Mouse (Mus musculus) liver, embryonic 12.5 days (tissue): ENCODE results near the gene Slc7a5. TPM values are rescaled to one million over a fixed set of nuclear protein-coding genes. Genes with fewer than 3 reads are reported as not detected.

Experiments
- ATAC-seq: fragments of 200-750 bp; cut with Nextera tagmentation; 2 replicates; pipeline ENCODE4 v1.8.0; 2017; ENCODE audit warnings: moderate number of reproducible peaks, mild to moderate bottlenecking, moderate library complexity
- H3K27ac ChIP-seq: fragments of 300-500 bp; sonication (generic); 2 replicates; pipeline ENCODE4 v1.5.1; 2016; ENCODE audit warnings: mild to moderate bottlenecking
- H3K27me3 ChIP-seq: fragments of 300-500 bp; sonication (generic); replicated peaks from 2 replicates; pipeline ENCODE4 v1.6.1; 2016; ENCODE audit warnings: mild to moderate bottlenecking, moderate library complexity
- H3K36me3 ChIP-seq: fragments of 300-500 bp; sonication (generic); 2 replicates; pipeline ENCODE4 v1.6.1; 2016; ENCODE audit warnings: mild to moderate bottlenecking, moderate library complexity
- H3K4me1 ChIP-seq: fragments of 300-500 bp; sonication (generic); 2 replicates; pipeline ENCODE4 v1.6.1; 2016
- H3K4me2 ChIP-seq: fragments of 300-500 bp; sonication (generic); 2 replicates; pipeline ENCODE4 v1.6.1; 2016; ENCODE audit warnings: mild to moderate bottlenecking, moderate library complexity
- H3K4me3 ChIP-seq: fragments of 300-500 bp; sonication (generic); 2 replicates; pipeline ENCODE4 v1.5.1; 2016; ENCODE audit warnings: mild to moderate bottlenecking, moderate library complexity
- H3K9ac ChIP-seq: fragments of 300-500 bp; sonication (generic); 2 replicates; pipeline ENCODE4 v1.6.1; 2016; ENCODE audit warnings: mild to moderate bottlenecking, moderate library complexity
- H3K9me3 ChIP-seq: fragments of 300-500 bp; sonication (generic); replicated peaks from 2 replicates; pipeline ENCODE4 v1.6.1; 2016; ENCODE audit warnings: mild to moderate bottlenecking, moderate library complexity
- WGBS: fragments of 180-500 bp; shearing (Covaris S2); methylation state at CpG from one replicate; pipeline ENCODE4 v1.1.7; 2016; ENCODE audit not compliant: insufficient replicate concordance; 5-methylcytosine and 5-hydroxymethylcytosine counted together
- polyA plus RNA-seq: library from polyadenylated mRNA; unstranded; fragments of >200 nt; fragmentation: Nextera tagmentation; extraction: Ambion mirVana; gene quantifications from 2 replicates; pipeline ENCODE4 v1.2.1, GENCODE M21; 2016

Slc7a5 gene
- polyA plus RNA-seq, 1 experiment from 2014 or later = 52.6 TPM

DNA sequence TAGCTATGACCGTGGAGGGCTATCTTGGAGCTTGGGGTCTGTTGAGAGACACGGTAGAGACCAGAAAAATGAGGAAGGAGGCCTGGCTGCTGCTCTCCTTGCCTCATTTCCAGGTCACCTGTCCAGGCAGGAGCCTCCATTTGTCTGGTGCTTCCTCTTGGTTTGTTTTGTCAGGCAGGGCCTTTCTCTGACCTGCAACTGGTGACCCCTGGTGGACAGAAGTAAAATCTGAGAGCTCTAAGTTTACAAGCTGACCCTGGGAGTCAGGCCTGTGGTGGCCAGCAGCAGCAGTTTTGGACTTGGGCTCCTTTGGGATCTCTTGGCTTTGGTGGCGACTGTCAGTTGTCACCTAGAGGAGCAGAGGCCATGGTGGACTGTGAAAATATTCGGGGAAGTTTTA, 27.0 kb upstream of the Slc7a5 start:
- 29% methylated on average over 4 of the region's 4 CpGs for WGBS
- Histone ChIP-seq H3K4me3 (no peak overlapping the region), H3K27me3 (peaks cover 10% of the 10 kb centered on the region; the same call in 1 of the 2 replicates), H3K4me2 (no peak overlapping the region), H3K9me3 (no peaks in the 10 kb centered on the region), H3K36me3 (no peaks in the 10 kb centered on the region), H3K27ac (no peak overlapping the region), H3K4me1 (0 out of 2 replicates have a peak, but pooled peaks cover 3% of the 10 kb centered on the region), H3K9ac (no peak overlapping the region)
- no peak for ATAC-seq

GRCm38 (mm10) chr8:121932668-121933520, 25.4 kb upstream of the Slc7a5 start:
- ATAC-seq = no peak
- Histone ChIP-seq H3K27ac (no peak overlapping the region), H3K36me3 (no peaks in the 10 kb centered on the region), H3K9me3 (no peaks in the 10 kb centered on the region), H3K27me3 (peaks cover 7% of the 10 kb centered on the region; the same call in 1 of the 2 replicates), H3K4me2 (no peak overlapping the region), H3K9ac (no peak overlapping the region), H3K4me1 (0 out of 2 replicates have a peak, but pooled peaks cover 3% of the 10 kb centered on the region), H3K4me3 (no peak overlapping the region)
- 70% methylated on average over 14 of the region's 14 CpGs for WGBS

DNA sequence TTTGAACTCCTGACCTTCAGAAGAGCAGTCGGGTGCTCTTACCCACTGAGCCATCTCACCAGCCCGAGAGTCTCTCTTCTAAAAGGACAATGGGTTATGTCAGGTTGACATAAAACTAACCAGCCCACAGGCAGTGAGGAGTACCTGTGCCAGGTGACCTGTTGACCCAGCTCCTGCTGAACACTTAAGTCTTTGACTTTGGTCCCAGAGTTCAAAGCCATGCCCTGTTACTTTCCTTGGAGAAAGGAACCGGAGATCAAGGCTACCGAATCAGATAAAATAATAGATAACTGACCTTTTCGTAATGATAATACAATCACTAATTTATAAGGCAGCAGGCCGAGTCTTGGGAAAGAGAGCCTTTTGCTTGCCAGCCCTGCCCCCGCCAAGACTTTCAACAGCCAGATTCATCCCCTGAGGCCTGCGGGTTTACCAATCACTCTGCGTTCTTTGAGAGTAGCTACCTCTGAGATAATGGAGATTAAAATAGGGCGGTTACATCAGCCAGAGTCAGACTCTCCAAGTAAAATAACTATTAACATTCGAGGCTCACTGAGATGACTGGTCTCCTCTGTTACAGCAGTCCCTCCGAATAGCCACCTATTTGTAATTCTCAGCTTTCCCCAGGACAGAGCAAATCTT, 24.7 kb upstream of the Slc7a5 start:
- no peak overlapping the region for H3K27ac ChIP-seq
- WGBS = 68% methylated on average over 12 of the region's 12 CpGs
- 0 out of 2 replicates have a peak, but pooled peaks cover 3% of the 10 kb centered on the region for H3K4me1 ChIP-seq
- no peak overlapping the region for H3K4me3 ChIP-seq
- no peak overlapping the region for H3K4me2 ChIP-seq
- H3K36me3 ChIP-seq = no peaks in the 10 kb centered on the region
- ATAC-seq = no peak
- H3K27me3 ChIP-seq = peaks cover 7% of the 10 kb centered on the region; the same call in 1 of the 2 replicates
- no peaks in the 10 kb centered on the region for H3K9me3 ChIP-seq
- no peak overlapping the region for H3K9ac ChIP-seq

DNA sequence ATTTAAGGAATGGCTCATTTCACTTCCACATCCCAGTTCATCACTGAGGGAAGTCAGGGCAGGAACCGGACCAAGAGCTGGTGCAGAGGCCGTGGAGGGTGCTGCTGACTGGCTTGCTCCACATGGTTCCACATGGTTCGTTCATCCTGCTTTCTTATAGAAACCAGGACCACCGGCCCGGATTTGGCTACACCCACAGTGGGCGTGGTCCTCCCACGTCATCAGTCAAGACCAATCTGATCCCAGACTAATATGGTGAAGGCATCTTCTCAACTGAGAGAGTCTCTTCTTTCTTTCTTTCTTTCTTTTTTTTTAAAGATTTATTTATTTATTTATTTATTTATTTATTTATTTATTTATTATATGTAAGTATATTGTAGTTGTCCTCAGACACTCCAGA, 24.1 kb upstream of the Slc7a5 start:
- Histone ChIP-seq H3K36me3 (no peaks in the 10 kb centered on the region), H3K27me3 (peaks cover 4% of the 10 kb centered on the region; the same call in 1 of the 2 replicates), H3K4me2 (no peak overlapping the region), H3K9me3 (no peaks in the 10 kb centered on the region), H3K27ac (no peak overlapping the region), H3K9ac (no peak overlapping the region), H3K4me3 (no peak overlapping the region), H3K4me1 (0 out of 2 replicates have a peak, but pooled peaks cover 3% of the 10 kb centered on the region)
- no peak for ATAC-seq
- 68% methylated on average over 7 of the region's 7 CpGs for WGBS

GRCm38 (mm10) chr8:121930047-121930446, 22.6 kb upstream of the Slc7a5 start:
- Histone ChIP-seq H3K27ac (no peak overlapping the region), H3K4me2 (no peak overlapping the region), H3K9me3 (no peaks in the 10 kb centered on the region), H3K9ac (no peak overlapping the region), H3K36me3 (no peaks in the 10 kb centered on the region), H3K4me3 (no peak overlapping the region), H3K27me3 (no peaks in the 10 kb centered on the region), H3K4me1 (0 out of 2 replicates have a peak, but pooled peaks cover 3% of the 10 kb centered on the region)
- 56% methylated on average over 4 of the region's 4 CpGs for WGBS
- no peak for ATAC-seq

DNA sequence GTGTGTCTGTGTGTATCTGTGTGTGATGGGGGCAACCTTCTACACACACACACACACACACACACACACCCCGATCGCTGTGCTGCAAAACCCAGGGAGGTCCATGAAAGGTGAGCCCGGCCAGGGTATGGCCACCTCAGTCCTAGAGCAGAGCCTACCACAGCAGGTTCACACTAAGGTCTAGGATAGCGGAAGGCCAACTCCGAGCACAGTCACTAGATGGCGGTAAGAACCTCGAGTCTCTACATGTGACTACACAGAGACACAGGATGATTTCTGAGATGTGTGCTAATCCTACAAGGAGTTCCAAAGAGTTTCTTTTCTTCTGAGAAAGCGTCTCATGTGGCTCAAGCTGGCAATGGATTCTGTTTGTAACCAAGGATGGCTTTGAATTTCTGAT, 19.8 kb upstream of the Slc7a5 start:
- 28% methylated on average over 8 of the region's 8 CpGs for WGBS
- H3K4me2 ChIP-seq = no peak overlapping the region

DNA sequence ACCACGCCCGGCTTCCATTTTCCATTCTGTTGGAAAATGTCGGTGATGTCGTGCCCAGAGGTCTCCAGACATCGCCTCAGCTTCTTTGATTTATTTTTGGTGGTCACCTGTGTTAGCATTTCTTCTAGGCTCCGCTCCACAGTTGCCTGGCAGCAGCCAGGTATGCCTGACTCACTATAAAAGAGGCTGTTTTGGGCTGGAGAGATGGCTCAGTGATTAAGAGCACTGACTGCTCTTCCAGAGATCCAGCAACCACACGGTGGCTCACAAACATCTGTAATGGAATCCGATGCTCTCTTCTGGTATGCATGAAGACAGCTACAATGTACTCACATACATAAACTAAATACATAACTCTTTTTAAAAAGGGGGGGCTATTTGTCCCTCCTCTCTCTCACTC, 18.8 kb upstream of the Slc7a5 start:
- Histone ChIP-seq H3K9me3 (no peaks in the 10 kb centered on the region), H3K36me3 (no peaks in the 10 kb centered on the region), H3K27me3 (no peaks in the 10 kb centered on the region), H3K27ac (no peak overlapping the region), H3K4me3 (no peak overlapping the region), H3K9ac (no peak overlapping the region), H3K4me2 (no peak overlapping the region), H3K4me1 (no peaks in the 10 kb centered on the region)
- WGBS = 41% methylated on average over 8 of the region's 8 CpGs
- ATAC-seq = no peak

More for the DNA sequence above, 19.8 kb upstream of the Slc7a5 start:
- no peaks in the 10 kb centered on the region for H3K27me3 ChIP-seq
- no peak overlapping the region for H3K4me3 ChIP-seq
- H3K9me3 ChIP-seq = no peaks in the 10 kb centered on the region
- H3K27ac ChIP-seq = no peak overlapping the region
- no peaks in the 10 kb centered on the region for H3K36me3 ChIP-seq
- no peak overlapping the region for H3K9ac ChIP-seq
- ATAC-seq = peak; percentile 46; the same call in 1 of the 2 replicates
- H3K4me1 ChIP-seq = no peaks in the 10 kb centered on the region

DNA sequence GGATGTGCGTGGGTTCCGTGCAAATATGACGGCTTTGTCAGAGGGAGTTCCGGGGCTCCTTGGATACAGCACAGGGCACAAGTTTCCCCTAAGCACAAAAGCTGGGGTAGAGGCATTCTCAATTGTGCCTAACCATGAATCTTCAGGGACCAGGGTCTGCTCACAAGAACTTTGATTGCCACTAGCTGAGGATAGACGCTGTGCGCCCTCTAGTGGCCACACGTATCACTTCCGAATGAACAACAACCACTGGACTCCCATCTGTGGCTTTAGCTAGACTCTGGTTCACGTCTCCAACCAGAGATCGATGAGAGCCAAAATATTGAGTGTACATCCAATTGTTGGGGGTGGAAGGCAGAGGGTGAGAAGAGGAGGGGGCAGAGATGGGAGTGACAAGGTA, 18.1 kb upstream of the Slc7a5 start:
- no peaks in the 10 kb centered on the region for H3K27me3 ChIP-seq
- H3K4me3 ChIP-seq = no peak overlapping the region
- H3K9ac ChIP-seq = no peak overlapping the region
- WGBS = 27% methylated on average over 10 of the region's 10 CpGs
- no peak for ATAC-seq
- H3K27ac ChIP-seq = no peak overlapping the region
- H3K36me3 ChIP-seq = no peaks in the 10 kb centered on the region
- H3K4me1 ChIP-seq = no peaks in the 10 kb centered on the region
- H3K9me3 ChIP-seq = no peaks in the 10 kb centered on the region
- no peak overlapping the region for H3K4me2 ChIP-seq

GRCm38 (mm10) chr8:121924681-121925080, 17.2 kb upstream of the Slc7a5 start:
- H3K9ac ChIP-seq = no peak overlapping the region
- H3K27ac ChIP-seq = no peak overlapping the region
- no peaks in the 10 kb centered on the region for H3K4me1 ChIP-seq
- H3K27me3 ChIP-seq = no peaks in the 10 kb centered on the region
- no peak overlapping the region for H3K4me3 ChIP-seq
- H3K9me3 ChIP-seq = no peaks in the 10 kb centered on the region
- H3K4me2 ChIP-seq = no peak overlapping the region
- 56% methylated on average over 5 of the region's 5 CpGs for WGBS
- no peak for ATAC-seq
- H3K36me3 ChIP-seq = no peaks in the 10 kb centered on the region

GRCm38 (mm10) chr8:121922101-121922500, 14.6 kb upstream of the Slc7a5 start:
- no peak for ATAC-seq

DNA sequence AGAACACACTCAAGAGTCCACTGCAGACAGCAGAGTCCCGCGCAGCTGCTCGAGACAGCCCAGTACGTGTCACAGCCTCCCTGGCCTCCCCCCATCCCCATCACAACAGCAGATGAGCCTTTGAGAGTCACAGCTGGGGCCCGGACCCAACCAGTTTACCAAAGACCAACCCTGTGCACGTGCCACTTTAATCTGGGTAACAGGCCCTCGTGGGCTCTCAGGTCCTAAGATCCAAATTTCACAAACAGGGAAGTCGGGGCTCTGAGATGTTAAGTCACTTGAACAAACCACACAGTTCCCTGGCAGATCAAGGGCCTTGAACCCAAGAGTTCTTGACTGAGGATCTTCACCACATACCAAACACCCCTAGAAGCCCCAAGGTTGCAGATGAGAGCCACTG, 14.1 kb upstream of the Slc7a5 start:
- H3K27ac ChIP-seq = no peak overlapping the region

More at GRCm38 (mm10) chr8:121922101-121922500, 14.6 kb upstream of the Slc7a5 start:
- H3K4me3 ChIP-seq = no peak overlapping the region
- H3K4me1 ChIP-seq = no peaks in the 10 kb centered on the region
- 59% methylated on average over 8 of the region's 8 CpGs for WGBS
- no peaks in the 10 kb centered on the region for H3K27me3 ChIP-seq
- no peaks in the 10 kb centered on the region for H3K36me3 ChIP-seq
- H3K27ac ChIP-seq = no peak overlapping the region
- no peak overlapping the region for H3K9ac ChIP-seq
- no peaks in the 10 kb centered on the region for H3K9me3 ChIP-seq
- no peak overlapping the region for H3K4me2 ChIP-seq

GRCm38 (mm10) chr8:121919731-121920130, 12.2 kb upstream of the Slc7a5 start:
- H3K9me3 ChIP-seq = no peaks in the 10 kb centered on the region
- no peaks in the 10 kb centered on the region for H3K4me1 ChIP-seq
- no peak overlapping the region for H3K4me3 ChIP-seq
- WGBS = 48% methylated on average over 3 of the region's 3 CpGs
- H3K9ac ChIP-seq = no peak overlapping the region
- H3K36me3 ChIP-seq = no peaks in the 10 kb centered on the region
- no peak for ATAC-seq
- H3K27ac ChIP-seq = no peak overlapping the region
- no peaks in the 10 kb centered on the region for H3K27me3 ChIP-seq
- no peak overlapping the region for H3K4me2 ChIP-seq

More for the DNA sequence above, 14.1 kb upstream of the Slc7a5 start:
- Histone ChIP-seq H3K4me1 (no peaks in the 10 kb centered on the region), H3K9ac (no peak overlapping the region), H3K9me3 (no peaks in the 10 kb centered on the region), H3K4me2 (no peak overlapping the region), H3K4me3 (no peak overlapping the region), H3K27me3 (no peaks in the 10 kb centered on the region), H3K36me3 (no peaks in the 10 kb centered on the region)
- 68% methylated on average over 8 of the region's 8 CpGs for WGBS
- no peak for ATAC-seq
